Comparison of ENCODE assay signal across 18 mouse cellular contexts in the genomic region with DNA sequence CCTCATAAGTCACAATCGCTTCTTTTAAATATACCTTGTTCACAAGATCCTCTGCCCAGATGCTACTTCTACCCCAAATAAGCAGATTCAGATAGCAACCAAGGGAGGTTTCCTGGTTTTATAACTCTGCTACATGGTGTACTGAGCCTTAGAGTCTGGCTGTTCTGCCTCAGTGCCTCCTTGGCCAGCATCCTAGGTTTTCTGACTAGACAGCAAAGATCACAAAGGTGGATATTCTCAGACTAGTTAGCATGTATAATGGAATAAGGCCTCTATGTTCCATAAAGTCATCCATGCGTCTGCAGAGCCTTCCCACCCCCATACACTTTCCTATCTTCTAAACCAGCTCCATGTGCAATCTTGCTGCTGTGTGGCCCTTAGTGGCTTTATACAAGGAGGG.
"Had no signal": no experiment of that assay in that cellular context is flagged by ENCODE, and none has a peak within 500 bp of the region (broad histone marks: within the 10 kb centered on the region; RNA-seq: fewer than 3 reads in every experiment).

No protein-coding gene starts in this region.

- ATAC-seq: intestine, postnatal 0 days; midbrain, embryonic 13.5 days; midbrain, embryonic 16.5 days had no signal

- H3K27ac ChIP-seq: left cerebral cortex, adult 2 months; liver, embryonic 13.5 days; lung, embryonic 15.5 days; midbrain, embryonic 10.5 days; midbrain, embryonic 13.5 days; neural tube, embryonic 13.5 days; stomach, embryonic 15.5 days had no signal

- H3K4me3 ChIP-seq: left cerebral cortex, adult 2 months; liver, embryonic 13.5 days; lung, embryonic 15.5 days; megakaryocyte, embryonic 14.5 days; midbrain, embryonic 10.5 days; midbrain, embryonic 13.5 days; myocyte; neural tube, embryonic 13.5 days; stomach, embryonic 15.5 days had no signal

- H3K9me3 ChIP-seq: liver, embryonic 13.5 days; lung, embryonic 15.5 days; megakaryocyte, embryonic 14.5 days; midbrain, embryonic 10.5 days; midbrain, embryonic 13.5 days; neural tube, embryonic 13.5 days; stomach, embryonic 15.5 days had no signal

- H3K27me3 ChIP-seq: liver, embryonic 13.5 days; lung, embryonic 15.5 days; megakaryocyte, embryonic 14.5 days; midbrain, embryonic 13.5 days; neural tube, embryonic 13.5 days; stomach, embryonic 15.5 days had no signal

- H3K4me1 ChIP-seq: lung, embryonic 15.5 days; megakaryocyte, embryonic 14.5 days; midbrain, embryonic 10.5 days; midbrain, embryonic 13.5 days; neural tube, embryonic 13.5 days; stomach, embryonic 15.5 days had no signal

- H3K9ac ChIP-seq: liver, embryonic 13.5 days; lung, embryonic 15.5 days; midbrain, embryonic 13.5 days; neural tube, embryonic 13.5 days; stomach, embryonic 15.5 days had no signal

- H3K4me2 ChIP-seq: liver, embryonic 13.5 days; lung, embryonic 15.5 days; midbrain, embryonic 13.5 days; neural tube, embryonic 13.5 days; stomach, embryonic 15.5 days had no signal

- H3K36me3 ChIP-seq: liver, embryonic 13.5 days; lung, embryonic 15.5 days; midbrain, embryonic 10.5 days; midbrain, embryonic 13.5 days; neural tube, embryonic 13.5 days; stomach, embryonic 15.5 days had no signal

- DNase-seq: layer of hippocampus, postnatal 36 days; liver, embryonic 13.5 days; lung, postnatal 10 days; lung, postnatal 36 days; retina, postnatal 1 day; right cerebral cortex, postnatal 25 days; spleen, adult 18-20 months; thymus, postnatal 25 days had no signal
